Mouse (Mus musculus) stomach, postnatal 0 days (tissue): ENCODE measurements around the gene Ankrd26. TPM values are rescaled to one million over a fixed set of nuclear protein-coding genes. Genes with fewer than 3 reads are reported as not detected.
"Not testable (repeated sequence)": the region's sequence is repeated elsewhere in the genome, so short reads cannot be mapped to it uniquely, and the experiment has no call there.

Experiments used
- ATAC-seq: fragments of 200-750 bp; cut with Nextera tagmentation; 2 replicates; pipeline ENCODE4 v1.8.0; 2017; ENCODE audit not compliant: low FRiP score, low TSS enrichment
- DNase-seq: peaks from one replicate; pipeline ENCODE4 v3.0.0-alpha.2; 2016; ENCODE audit warnings: low spot score
- H3K27ac ChIP-seq: fragments of 300-500 bp; sonication (generic); replicated peaks from 2 replicates; pipeline ENCODE4 v1.5.1; 2014; ENCODE audit warnings: mild to moderate bottlenecking, control low read depth
- H3K27me3 ChIP-seq: fragments of 300-500 bp; sonication (generic); 2 replicates; pipeline ENCODE4 v1.6.1; 2014; ENCODE audit warnings: low read length; ENCODE audit not compliant: control insufficient read depth, insufficient read depth
- H3K36me3 ChIP-seq: fragments of 300-500 bp; sonication (generic); 2 replicates; pipeline ENCODE4 v1.6.1; 2014; ENCODE audit warnings: low read length, mixed read lengths; ENCODE audit not compliant: control insufficient read depth, insufficient read depth
- H3K4me1 ChIP-seq: fragments of 300-500 bp; sonication (generic); replicated peaks from 2 replicates; pipeline ENCODE4 v1.6.1; 2014; ENCODE audit warnings: antibody characterized with exemption; ENCODE audit not compliant: control insufficient read depth, insufficient read depth
- H3K4me2 ChIP-seq: fragments of 300-500 bp; sonication (generic); replicated peaks from 2 replicates; pipeline ENCODE4 v1.6.1; 2014; ENCODE audit warnings: low read depth, mild to moderate bottlenecking, control low read depth, moderate library complexity
- H3K4me3 ChIP-seq: fragments of 300-500 bp; sonication (generic); 2 replicates; pipeline ENCODE4 v1.5.1; 2014; ENCODE audit warnings: low read depth, low read length, control low read depth
- H3K9ac ChIP-seq: fragments of 300-500 bp; sonication (generic); 2 replicates; pipeline ENCODE4 v1.6.1; 2014; ENCODE audit warnings: mild to moderate bottlenecking, low read length, control low read depth, mixed read lengths
- H3K9me3 ChIP-seq: fragments of 300-500 bp; sonication (generic); 2 replicates; pipeline ENCODE4 v1.6.1; 2016; ENCODE audit warnings: low read length; ENCODE audit not compliant: control insufficient read depth
- CTCF ChIP-seq: IDR thresholded peaks from 2 replicates; pipeline ENCODE4 v1.5.1; 2016; ENCODE audit warnings: antibody characterized with exemption, low read depth, mild to moderate bottlenecking, moderate library complexity
- EP300 ChIP-seq: optimal IDR thresholded peaks from 2 replicates; pipeline ENCODE3; 2016; ENCODE audit warnings: antibody characterized with exemption
- WGBS: fragments of 180-500 bp; shearing (Covaris S2); extraction: QIAGEN DNeasy Blood & Tissue Kit; methylation state at CpG from one replicate; pipeline ENCODE4 v1.1.7; 2014; 5-methylcytosine and 5-hydroxymethylcytosine counted together
- polyA plus RNA-seq: library from polyadenylated mRNA; unstranded; fragments of >200 nt; fragmentation: Nextera tagmentation; extraction: Ambion mirVana; gene quantifications from 2 replicates; pipeline ENCODE4 v1.2.1, GENCODE M21; 2015

The Ankrd26 gene
- polyA plus RNA-seq, 1 experiment from 2014 or later: 4.4 TPM

DNA sequence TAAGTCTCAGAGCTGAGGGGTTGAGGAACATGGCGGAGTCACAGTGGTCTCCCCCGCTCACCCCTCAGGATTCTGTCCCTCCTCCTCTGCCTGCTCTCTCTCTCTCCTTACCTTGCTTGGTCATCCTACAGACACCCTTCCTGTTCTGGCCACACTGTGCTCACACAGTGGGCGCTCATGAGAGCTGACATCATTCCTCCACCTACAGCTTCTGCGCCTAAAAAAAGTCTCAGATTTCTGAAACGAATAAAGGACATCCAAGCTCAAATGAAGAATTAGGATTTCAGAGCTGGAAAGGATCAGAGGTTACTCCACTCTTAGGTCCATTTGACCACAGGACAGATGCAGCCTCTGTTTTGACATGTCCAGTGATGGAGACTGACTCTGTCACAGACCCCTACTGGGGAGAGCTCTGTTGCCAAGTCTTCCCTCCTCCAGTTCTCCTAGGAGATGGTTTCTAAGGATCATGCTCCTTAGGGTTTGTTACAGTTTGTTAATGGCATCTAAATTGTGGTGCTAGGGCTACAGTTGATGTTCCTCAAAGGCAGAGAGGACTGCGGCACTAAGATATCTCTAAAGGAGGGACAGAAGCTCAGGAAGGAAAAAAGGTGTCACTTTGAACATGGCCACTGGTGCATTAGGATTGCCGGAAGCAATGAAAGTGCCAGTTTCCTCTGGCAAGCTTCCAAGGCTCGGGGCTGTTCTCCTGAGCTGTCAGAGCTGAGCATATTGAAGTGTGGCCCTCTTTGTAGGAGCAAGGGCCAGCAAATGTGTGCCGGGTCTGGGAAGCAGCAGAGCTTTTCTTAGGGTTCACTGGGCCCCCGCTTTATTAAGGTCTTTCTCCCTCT lies 33.0 kb upstream of the Ankrd26 start:
- ATAC-seq: no peak
- TF ChIP-seq EP300 (no peak), CTCF (no peak)

GRCm38 (mm10) chr6:118594070-118594469 lies 32.0 kb upstream of the Ankrd26 start:
- no peaks in the 10 kb centered on the region for H3K27me3 ChIP-seq
- no peaks in the 10 kb centered on the region for H3K36me3 ChIP-seq
- ATAC-seq (peak; percentile 62), DNase-seq (no peak)
- H3K4me3 ChIP-seq: peak overlapping the region; percentile 39
- TF ChIP-seq CTCF (no peak), EP300 (no peak)
- WGBS: 38% methylated on average over 10 of the region's 10 CpGs
- no peaks in the 10 kb centered on the region for H3K9me3 ChIP-seq
- H3K27ac ChIP-seq: no peak overlapping the region
- H3K4me2 ChIP-seq: peak overlapping the region; percentile 52
- no peaks in the 10 kb centered on the region for H3K4me1 ChIP-seq
- no peak overlapping the region for H3K9ac ChIP-seq

More for the DNA sequence above, 33.0 kb upstream of the Ankrd26 start:
- H3K4me1 ChIP-seq: no peaks in the 10 kb centered on the region
- H3K9me3 ChIP-seq: no peaks in the 10 kb centered on the region
- WGBS: 78% methylated on average over 10 of the region's 10 CpGs
- no peak for DNase-seq
- no peak overlapping the region for H3K4me2 ChIP-seq
- H3K9ac ChIP-seq: no peak overlapping the region
- no peak overlapping the region for H3K27ac ChIP-seq
- no peak overlapping the region for H3K4me3 ChIP-seq
- H3K36me3 ChIP-seq: no peaks in the 10 kb centered on the region
- no peaks in the 10 kb centered on the region for H3K27me3 ChIP-seq

DNA sequence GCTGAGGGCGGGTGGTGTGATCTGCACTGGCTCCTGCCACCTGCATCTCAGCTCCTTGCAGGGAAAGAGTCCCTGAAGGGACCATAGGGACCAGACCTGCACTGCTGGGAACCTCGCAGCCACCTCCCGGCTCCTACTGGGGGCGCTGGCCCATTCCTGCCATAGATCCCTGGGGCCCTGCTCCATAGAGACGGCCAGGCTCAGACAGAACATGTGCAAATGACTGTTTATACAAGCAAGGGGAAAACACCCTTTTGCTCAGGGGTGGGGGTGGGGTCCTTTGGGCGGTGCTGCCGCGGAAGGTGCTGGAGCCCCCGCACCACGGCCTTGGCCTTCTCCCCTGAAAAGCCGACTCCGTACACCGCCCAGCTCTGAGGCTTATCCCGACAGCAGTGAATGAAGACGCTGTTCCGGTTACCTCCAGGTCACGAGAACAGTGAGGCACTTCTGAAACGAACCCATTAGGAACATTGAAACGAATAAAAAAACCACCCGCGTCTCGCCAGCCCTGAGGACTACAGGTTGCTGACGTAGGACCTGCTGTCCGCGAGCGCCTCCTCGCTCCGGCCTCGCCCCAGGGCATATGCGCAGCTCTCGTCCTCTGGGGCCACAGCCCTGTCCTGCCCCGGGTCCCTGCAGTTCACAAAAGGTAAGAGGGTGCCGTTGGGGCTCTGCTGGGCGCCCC lies 31.5 kb upstream of the Ankrd26 start:
- 12% methylated on average over 34 of the region's 34 CpGs for WGBS

GRCm38 (mm10) chr6:118592662-118593376 lies 30.8 kb upstream of the Ankrd26 start:
- no peak for DNase-seq
- 40% methylated on average over 21 of the region's 21 CpGs for WGBS
- no peaks in the 10 kb centered on the region for H3K27me3 ChIP-seq

More for the DNA sequence above, 31.5 kb upstream of the Ankrd26 start:
- no peaks in the 10 kb centered on the region for H3K27me3 ChIP-seq
- TF ChIP-seq EP300: no peak
- TF ChIP-seq CTCF: peak; percentile 46
- peak; percentile 61 for DNase-seq
- no peaks in the 10 kb centered on the region for H3K36me3 ChIP-seq
- H3K4me1 ChIP-seq: no peaks in the 10 kb centered on the region
- H3K4me2 ChIP-seq: peak overlapping the region; percentile 52
- ATAC-seq: peak; percentile 75
- no peak overlapping the region for H3K27ac ChIP-seq
- peak overlapping the region; percentile 8; the same call in 1 of the 2 replicates for H3K9ac ChIP-seq
- H3K4me3 ChIP-seq: peak overlapping the region; percentile 39
- H3K9me3 ChIP-seq: no peaks in the 10 kb centered on the region

GRCm38 (mm10) chr6:118578741-118579140 lies 16.7 kb upstream of the Ankrd26 start:
- H3K27ac ChIP-seq, H3K4me2 ChIP-seq, H3K4me3 ChIP-seq, H3K36me3 ChIP-seq, DNase-seq, H3K27me3 ChIP-seq, H3K4me1 ChIP-seq, H3K9me3 ChIP-seq, H3K9ac ChIP-seq, ATAC-seq: not testable (repeated sequence)
- 76% methylated on average over 4 of the region's 4 CpGs for WGBS

More at GRCm38 (mm10) chr6:118592662-118593376, 30.8 kb upstream of the Ankrd26 start:
- 0 out of 2 replicates have a peak overlapping the region, but pooled peaks have one; percentile 8 for H3K9ac ChIP-seq
- no peaks in the 10 kb centered on the region for H3K36me3 ChIP-seq
- no peaks in the 10 kb centered on the region for H3K9me3 ChIP-seq
- H3K4me2 ChIP-seq: peak overlapping the region; percentile 52
- ATAC-seq: no peak
- TF ChIP-seq EP300: no peak
- no peak for TF ChIP-seq CTCF
- H3K4me1 ChIP-seq: no peaks in the 10 kb centered on the region
- H3K4me3 ChIP-seq: peak overlapping the region; percentile 39
- no peak overlapping the region for H3K27ac ChIP-seq
